Mouse (Mus musculus) neural tube, embryonic 15.5 days (tissue): Measurements from ENCODE around the gene Tasp1. TPM values are rescaled to one million over a fixed set of nuclear protein-coding genes. Genes with fewer than 3 reads are reported as not detected.
"Not testable (repeated sequence)": the region's sequence is repeated elsewhere in the genome, so short reads cannot be mapped to it uniquely, and the experiment has no call there.

Experiments used
- ATAC-seq: fragments of 200-750 bp; cut with Nextera tagmentation; 2 replicates; pipeline ENCODE4 v1.8.0; 2017; ENCODE audit warnings: mild to moderate bottlenecking, moderate TSS enrichment, moderate library complexity; ENCODE audit not compliant: low FRiP score
- H3K27ac ChIP-seq: fragments of 300-500 bp; sonication (generic); replicated peaks from 2 replicates; pipeline ENCODE4 v1.5.1; 2015; ENCODE audit warnings: mild to moderate bottlenecking, inconsistent platforms
- H3K27me3 ChIP-seq: fragments of 300-500 bp; sonication (generic); replicated peaks from 2 replicates; pipeline ENCODE4 v1.6.1; 2015; ENCODE audit warnings: inconsistent platforms
- H3K36me3 ChIP-seq: fragments of 300-500 bp; sonication (generic); 2 replicates; pipeline ENCODE4 v1.6.1; 2015; ENCODE audit warnings: inconsistent platforms
- H3K4me1 ChIP-seq: fragments of 300-500 bp; sonication (generic); 2 replicates; pipeline ENCODE4 v1.6.1; 2015; ENCODE audit warnings: inconsistent platforms
- H3K4me2 ChIP-seq: fragments of 300-500 bp; sonication (generic); 2 replicates; pipeline ENCODE4 v1.6.1; 2015; ENCODE audit warnings: inconsistent platforms, mild to moderate bottlenecking, moderate library complexity
- H3K4me3 ChIP-seq: fragments of 300-500 bp; sonication (generic); replicated peaks from 2 replicates; pipeline ENCODE4 v1.5.1; 2015; ENCODE audit warnings: mild to moderate bottlenecking, inconsistent platforms
- H3K9ac ChIP-seq: fragments of 300-500 bp; sonication (generic); replicated peaks from 2 replicates; pipeline ENCODE4 v1.6.1; 2015; ENCODE audit warnings: mild to moderate bottlenecking, inconsistent platforms
- H3K9me3 ChIP-seq: fragments of 300-500 bp; sonication (generic); replicated peaks from 2 replicates; pipeline ENCODE4 v1.6.1; 2016; ENCODE audit warnings: inconsistent platforms
- WGBS: fragments of 180-500 bp; shearing (Covaris S2); methylation state at CpG from one replicate; pipeline ENCODE4 v1.1.7; 2015; ENCODE audit warnings: mixed read lengths; 5-methylcytosine and 5-hydroxymethylcytosine counted together
- polyA plus RNA-seq: library from polyadenylated mRNA; unstranded; fragments of >200 nt; fragmentation: Nextera tagmentation; extraction: Ambion mirVana; gene quantifications from 2 replicates; pipeline ENCODE4 v1.2.1, GENCODE M21; 2015

The Tasp1 gene
- polyA plus RNA-seq, 1 experiment from 2014 or later: 20.6 TPM

- H3K4me1 ChIP-seq: no peaks in the 10 kb centered on the region
- H3K27me3 ChIP-seq: no peaks in the 10 kb centered on the region
- H3K27ac ChIP-seq: no peak overlapping the region
- H3K9ac ChIP-seq: no peak overlapping the region
- H3K36me3 ChIP-seq: no peaks in the 10 kb centered on the region
- no peak overlapping the region for H3K4me3 ChIP-seq
- no peak for ATAC-seq
- H3K4me2 ChIP-seq: no peak overlapping the region
- no peaks in the 10 kb centered on the region for H3K9me3 ChIP-seq
- 39% methylated on average over 3 of the region's 3 CpGs for WGBS
Observed at GRCm38 (mm10) chr2:139875876-139876275, 190.7 kb downstream of the Tasp1 start.

GRCm38 (mm10) chr2:139874173-139874572 is 192.4 kb downstream of the Tasp1 start:
- Histone ChIP-seq H3K4me1 (no peaks in the 10 kb centered on the region), H3K4me2 (no peak overlapping the region), H3K9me3 (no peaks in the 10 kb centered on the region), H3K4me3 (no peak overlapping the region), H3K27ac (no peak overlapping the region), H3K9ac (no peak overlapping the region), H3K36me3 (no peaks in the 10 kb centered on the region), H3K27me3 (no peaks in the 10 kb centered on the region)
- no peak for ATAC-seq
- 66% methylated on average over 3 of the region's 3 CpGs for WGBS

- H3K4me2 ChIP-seq: no peak overlapping the region
- H3K4me1 ChIP-seq: no peaks in the 10 kb centered on the region
- H3K4me3 ChIP-seq: no peak overlapping the region
- no peaks in the 10 kb centered on the region for H3K9me3 ChIP-seq
- H3K36me3 ChIP-seq: no peaks in the 10 kb centered on the region
- 58% methylated on average over 2 of the region's 2 CpGs for WGBS
- H3K27me3 ChIP-seq: no peaks in the 10 kb centered on the region
- no peak overlapping the region for H3K9ac ChIP-seq
- no peak overlapping the region for H3K27ac ChIP-seq
- ATAC-seq: no peak
Observed at GRCm38 (mm10) chr2:139873762-139874161, 192.8 kb downstream of the Tasp1 start.

- not testable (repeated sequence) for H3K9me3 ChIP-seq, H3K4me2 ChIP-seq, H3K4me1 ChIP-seq, H3K36me3 ChIP-seq, H3K27me3 ChIP-seq, H3K27ac ChIP-seq, H3K4me3 ChIP-seq, H3K9ac ChIP-seq, ATAC-seq
- 98% methylated on average over 2 of the region's 2 CpGs for WGBS
Observed at GRCm38 (mm10) chr2:139869071-139869470, 197.5 kb downstream of the Tasp1 start.

- H3K27me3 ChIP-seq, H3K4me2 ChIP-seq, H3K4me3 ChIP-seq, H3K36me3 ChIP-seq, H3K9ac ChIP-seq, H3K27ac ChIP-seq, H3K4me1 ChIP-seq, H3K9me3 ChIP-seq, ATAC-seq: not testable (repeated sequence)
- 95% methylated on average over 3 of the region's 3 CpGs for WGBS
Observed at GRCm38 (mm10) chr2:139863396-139863795, 203.2 kb downstream of the Tasp1 start.

- no peak overlapping the region for H3K4me2 ChIP-seq
- no peaks in the 10 kb centered on the region for H3K36me3 ChIP-seq
- no peaks in the 10 kb centered on the region for H3K27me3 ChIP-seq
- 94% methylated on average over 5 of the region's 5 CpGs for WGBS
- no peak for ATAC-seq
- no peak overlapping the region for H3K9ac ChIP-seq
- no peaks in the 10 kb centered on the region for H3K9me3 ChIP-seq
- H3K4me1 ChIP-seq: no peaks in the 10 kb centered on the region
- no peak overlapping the region for H3K4me3 ChIP-seq
- no peak overlapping the region for H3K27ac ChIP-seq
Observed at GRCm38 (mm10) chr2:139860133-139860494, 206.5 kb downstream of the Tasp1 start.

GRCm38 (mm10) chr2:139859424-139860132 is 207.0 kb downstream of the Tasp1 start:
- H3K9ac ChIP-seq: no peak overlapping the region
- H3K4me3 ChIP-seq: no peak overlapping the region
- no peak overlapping the region for H3K4me2 ChIP-seq
- no peaks in the 10 kb centered on the region for H3K4me1 ChIP-seq
- WGBS: 64% methylated on average over 3 of the region's 3 CpGs
- no peaks in the 10 kb centered on the region for H3K9me3 ChIP-seq
- H3K27ac ChIP-seq: no peak overlapping the region
- no peak for ATAC-seq
- no peaks in the 10 kb centered on the region for H3K36me3 ChIP-seq
- H3K27me3 ChIP-seq: no peaks in the 10 kb centered on the region

- Histone ChIP-seq H3K4me2 (no peak overlapping the region), H3K4me1 (no peaks in the 10 kb centered on the region), H3K27ac (no peak overlapping the region), H3K4me3 (no peak overlapping the region), H3K9ac (no peak overlapping the region), H3K36me3 (no peaks in the 10 kb centered on the region), H3K9me3 (no peaks in the 10 kb centered on the region), H3K27me3 (no peaks in the 10 kb centered on the region)
- ATAC-seq: no peak
- WGBS: 97% methylated on average over 1 of the region's 1 CpGs
Observed at GRCm38 (mm10) chr2:139849621-139850020, 217.0 kb downstream of the Tasp1 start.

- Histone ChIP-seq H3K9ac (no peak overlapping the region), H3K4me3 (no peak overlapping the region), H3K4me2 (no peak overlapping the region), H3K9me3 (no peaks in the 10 kb centered on the region), H3K36me3 (no peaks in the 10 kb centered on the region), H3K27me3 (no peaks in the 10 kb centered on the region), H3K4me1 (no peaks in the 10 kb centered on the region), H3K27ac (no peak overlapping the region)
- WGBS: 62% methylated on average over 1 of the region's 1 CpGs
- no peak for ATAC-seq
Observed at GRCm38 (mm10) chr2:139841359-139841758, 225.2 kb downstream of the Tasp1 start.

- Histone ChIP-seq H3K27ac (no peak overlapping the region), H3K9me3 (no peaks in the 10 kb centered on the region), H3K9ac (no peak overlapping the region), H3K4me2 (no peak overlapping the region), H3K36me3 (no peaks in the 10 kb centered on the region), H3K27me3 (no peaks in the 10 kb centered on the region), H3K4me1 (no peaks in the 10 kb centered on the region), H3K4me3 (no peak overlapping the region)
- 81% methylated on average over 5 of the region's 5 CpGs for WGBS
- no peak for ATAC-seq
Observed at GRCm38 (mm10) chr2:139840941-139841340, 225.7 kb downstream of the Tasp1 start.

GRCm38 (mm10) chr2:139821589-139822378 is 244.8 kb downstream of the Tasp1 start:
- Histone ChIP-seq H3K9ac (no peak overlapping the region), H3K27ac (no peak overlapping the region), H3K4me3 (no peak overlapping the region), H3K4me2 (no peak overlapping the region), H3K27me3 (no peaks in the 10 kb centered on the region), H3K4me1 (no peaks in the 10 kb centered on the region), H3K9me3 (no peaks in the 10 kb centered on the region; the same call in 1 of the 2 replicates), H3K36me3 (no peaks in the 10 kb centered on the region)
- no peak for ATAC-seq
- WGBS: 84% methylated on average over 8 of the region's 8 CpGs

- H3K27ac ChIP-seq: no peak overlapping the region
- no peak for ATAC-seq
Observed at GRCm38 (mm10) chr2:139817275-139817674, 249.3 kb downstream of the Tasp1 start.

More at GRCm38 (mm10) chr2:139817275-139817674, 249.3 kb downstream of the Tasp1 start:
- H3K4me1 ChIP-seq: no peaks in the 10 kb centered on the region
- no peaks in the 10 kb centered on the region for H3K27me3 ChIP-seq
- no peak overlapping the region for H3K9ac ChIP-seq
- H3K36me3 ChIP-seq: no peaks in the 10 kb centered on the region
- H3K4me2 ChIP-seq: no peak overlapping the region
- WGBS: 90% methylated on average over 3 of the region's 3 CpGs
- no peaks in the 10 kb centered on the region for H3K9me3 ChIP-seq
- no peak overlapping the region for H3K4me3 ChIP-seq
